Mouse (Mus musculus) heart, embryonic 13.5 days (tissue): ENCODE data around the gene Trim54. TPM values are rescaled to one million over a fixed set of nuclear protein-coding genes. Genes with fewer than 3 reads are reported as not detected.

Experiments
- ATAC-seq: fragments of 200-750 bp; cut with Nextera tagmentation; 2 replicates; pipeline ENCODE4 v1.8.0; 2017; ENCODE audit warnings: moderate TSS enrichment; ENCODE audit not compliant: insufficient number of reproducible peaks, low FRiP score, low TSS enrichment; ENCODE audit errors: extremely low read depth
- H3K27ac ChIP-seq: fragments of 300-500 bp; sonication (generic); replicated peaks from 2 replicates; pipeline ENCODE4 v1.5.1; 2015; ENCODE audit warnings: moderate library complexity, mild to moderate bottlenecking, inconsistent platforms
- H3K27me3 ChIP-seq: fragments of 300-500 bp; sonication (generic); replicated peaks from 2 replicates; pipeline ENCODE4 v1.6.1; 2015; ENCODE audit warnings: mild to moderate bottlenecking, inconsistent platforms
- H3K36me3 ChIP-seq: fragments of 300-500 bp; sonication (generic); 2 replicates; pipeline ENCODE4 v1.6.1; 2015; ENCODE audit warnings: mild to moderate bottlenecking, inconsistent platforms
- H3K4me1 ChIP-seq: fragments of 300-500 bp; sonication (generic); 2 replicates; pipeline ENCODE4 v1.6.1; 2015; ENCODE audit warnings: inconsistent platforms
- H3K4me2 ChIP-seq: fragments of 300-500 bp; sonication (generic); 2 replicates; pipeline ENCODE4 v1.6.1; 2015; ENCODE audit warnings: inconsistent platforms, mild to moderate bottlenecking, moderate library complexity
- H3K4me3 ChIP-seq: fragments of 300-500 bp; sonication (generic); 2 replicates; pipeline ENCODE4 v1.5.1; 2015; ENCODE audit warnings: moderate library complexity, mild to moderate bottlenecking, inconsistent platforms
- H3K9ac ChIP-seq: fragments of 300-500 bp; sonication (generic); 2 replicates; pipeline ENCODE4 v1.6.1; 2015; ENCODE audit warnings: inconsistent platforms, mild to moderate bottlenecking, moderate library complexity
- H3K9me3 ChIP-seq: fragments of 300-500 bp; sonication (generic); 2 replicates; pipeline ENCODE4 v1.6.1; 2016; ENCODE audit warnings: inconsistent platforms
- WGBS: fragments of 180-500 bp; shearing (Covaris S2); methylation state at CpG from one replicate; pipeline ENCODE4 v1.1.7; 2015; ENCODE audit warnings: mixed read lengths; 5-methylcytosine and 5-hydroxymethylcytosine counted together
- polyA plus RNA-seq: library from polyadenylated mRNA; unstranded; fragments of >200 nt; fragmentation: Nextera tagmentation; extraction: Ambion mirVana; gene quantifications from 2 replicates; pipeline ENCODE4 v1.2.1, GENCODE M21; 2015

Gene Trim54
- polyA plus RNA-seq, 1 experiment from 2014 or later: 10.7 TPM

DNA sequence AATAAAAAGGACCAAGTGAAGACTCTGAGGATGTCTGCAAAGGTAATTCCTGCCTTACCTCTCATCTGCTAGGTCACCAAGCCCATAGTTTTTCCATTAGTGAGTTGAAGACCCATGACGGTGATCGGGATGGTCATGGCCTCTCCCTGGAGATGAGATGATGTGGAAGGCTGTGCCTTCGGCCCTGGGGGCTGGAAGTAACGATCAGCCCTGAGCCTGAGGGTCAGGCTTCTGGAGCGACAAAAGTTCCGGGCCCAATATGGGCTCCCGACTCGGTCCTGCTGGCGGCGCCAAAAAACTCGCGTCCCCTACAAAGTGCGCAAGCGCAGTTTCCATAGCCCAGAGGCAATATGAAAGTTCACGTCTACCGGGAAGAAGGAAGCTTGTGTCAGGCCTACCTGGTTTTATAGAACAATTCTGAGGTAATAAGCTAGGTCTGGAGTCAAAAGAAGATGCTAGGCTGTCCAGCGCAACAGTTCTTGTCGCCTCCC, 8.5 kb upstream of the Trim54 start, which contains the start of gene Slc30a3:
Slc30a3 (minus strand) TSS at position 238 of the 491 bp plus-strand sequence.
- Histone ChIP-seq H3K27ac (no peak within 1 kb of the TSS), H3K36me3 (no peaks in the 10 kb centered on the region), H3K9me3 (no peaks in the 10 kb centered on the region), H3K9ac (no peak within 1 kb of the TSS), H3K4me2 (no peak within 1 kb of the TSS), H3K4me1 (no peaks in the 10 kb centered on the region), H3K4me3 (no peak within 1 kb of the TSS), H3K27me3 (peaks cover 13% of the 10 kb centered on the region)
- ATAC-seq: no peak
- 88% methylated on average over 18 of the region's 18 CpGs for WGBS

DNA sequence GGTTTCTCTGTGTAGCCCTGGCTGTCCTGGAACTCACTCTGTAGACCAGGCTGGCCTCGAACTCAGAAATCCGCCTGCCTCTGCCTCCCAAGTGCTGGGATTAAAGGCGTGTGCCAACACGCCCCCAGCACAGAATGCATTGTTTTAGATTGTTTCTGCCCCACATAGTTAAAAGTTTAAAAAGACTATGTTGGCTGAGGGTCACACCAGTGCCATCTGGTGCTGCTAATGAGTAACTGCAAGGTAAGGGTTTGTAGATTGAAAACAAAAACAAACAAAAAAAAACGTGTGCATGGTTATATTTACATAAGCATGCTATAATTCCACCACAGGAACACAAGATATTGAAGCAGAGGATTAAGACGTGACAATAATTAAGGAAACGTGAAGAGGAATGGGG, 5.7 kb upstream of the Trim54 start:
- Histone ChIP-seq H3K27ac (no peak overlapping the region), H3K9ac (no peak overlapping the region), H3K27me3 (no peaks in the 10 kb centered on the region; the same call in 1 of the 2 replicates), H3K4me1 (no peaks in the 10 kb centered on the region), H3K9me3 (no peaks in the 10 kb centered on the region), H3K4me3 (no peak overlapping the region), H3K4me2 (no peak overlapping the region), H3K36me3 (no peaks in the 10 kb centered on the region)
- 23% methylated on average over 7 of the region's 7 CpGs for WGBS
- no peak for ATAC-seq

DNA sequence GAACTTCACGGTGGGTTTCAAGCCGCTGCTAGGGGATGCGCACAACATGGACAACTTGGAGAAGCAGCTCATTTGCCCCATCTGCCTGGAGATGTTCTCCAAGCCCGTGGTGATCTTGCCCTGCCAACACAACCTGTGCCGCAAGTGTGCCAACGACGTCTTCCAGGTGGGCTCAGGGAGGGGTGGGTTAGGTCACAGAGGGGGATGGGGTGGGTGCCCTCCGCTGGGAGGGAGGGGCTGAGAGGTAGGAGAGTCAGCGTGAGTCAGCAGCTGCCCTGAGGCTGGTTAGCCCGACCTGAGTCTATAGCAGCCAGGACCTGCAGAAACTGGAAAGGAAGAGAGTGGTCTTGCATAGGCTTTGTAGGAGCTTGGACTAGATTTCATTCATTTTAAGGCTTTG, 400 bp downstream of the Trim54 start:
- WGBS: 18% methylated on average over 10 of the region's 10 CpGs
- Histone ChIP-seq H3K4me1 (peaks cover 6% of the 10 kb centered on the region; the same call in 1 of the 2 replicates), H3K9me3 (no peaks in the 10 kb centered on the region), H3K9ac (peak overlapping the region; percentile 73), H3K4me2 (peak overlapping the region; percentile 63), H3K27me3 (peaks cover 4% of the 10 kb centered on the region; the same call in 1 of the 2 replicates), H3K36me3 (no peaks in the 10 kb centered on the region), H3K27ac (peak overlapping the region; percentile 75), H3K4me3 (peak overlapping the region; percentile 42)
- ATAC-seq: no peak

DNA sequence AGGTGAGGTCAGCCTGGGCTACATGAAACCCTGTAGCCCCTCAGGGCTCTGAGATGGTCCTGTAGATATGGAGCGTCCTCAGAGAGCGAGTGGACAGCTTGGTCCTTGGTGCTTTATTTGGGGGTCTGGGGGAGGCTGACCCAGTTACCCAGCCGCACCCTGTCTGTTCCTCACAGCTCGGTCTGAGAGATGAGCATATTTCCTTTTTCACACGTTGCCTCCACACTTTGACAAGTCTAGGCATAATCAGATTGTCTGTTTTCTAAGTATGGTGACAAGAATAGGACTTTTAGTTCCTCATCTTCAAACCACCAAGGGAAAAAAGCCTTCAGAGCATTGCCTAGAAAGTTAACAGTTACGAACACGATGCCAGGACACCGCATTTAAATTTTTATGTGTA, 4.6 kb downstream of the Trim54 start:
- peaks cover 6% of the 10 kb centered on the region; the same call in 1 of the 2 replicates for H3K4me1 ChIP-seq
- no peak for ATAC-seq
- no peak overlapping the region for H3K4me3 ChIP-seq
- no peak overlapping the region for H3K9ac ChIP-seq
- no peak overlapping the region for H3K27ac ChIP-seq
- H3K9me3 ChIP-seq: no peaks in the 10 kb centered on the region
- H3K36me3 ChIP-seq: no peaks in the 10 kb centered on the region
- H3K4me2 ChIP-seq: no peak overlapping the region
- 73% methylated on average over 8 of the region's 8 CpGs for WGBS
- peaks cover 4% of the 10 kb centered on the region; the same call in 1 of the 2 replicates for H3K27me3 ChIP-seq

DNA sequence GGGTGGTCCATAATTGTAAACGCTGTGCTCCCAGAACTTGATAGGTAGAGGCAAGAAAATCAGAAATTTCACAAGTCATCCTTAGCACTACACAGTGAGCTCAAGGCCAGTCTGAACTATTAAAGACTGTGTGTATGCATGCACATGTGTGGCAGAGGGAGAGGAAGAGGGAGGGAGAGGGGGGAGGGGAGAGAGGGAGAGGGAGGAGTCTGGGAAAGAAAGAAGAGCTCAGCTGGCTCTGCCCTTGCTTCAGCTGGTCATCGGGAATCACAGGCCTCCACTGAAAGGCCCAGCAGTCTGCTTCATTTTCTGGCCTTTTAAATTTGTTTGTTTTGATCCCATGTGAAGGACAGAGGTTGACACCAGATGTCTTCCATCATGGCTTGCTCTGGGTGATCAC, 7.0 kb downstream of the Trim54 start:
- H3K27ac ChIP-seq: no peak overlapping the region
- 0 out of 2 replicates have a peak, but pooled peaks cover 2% of the 10 kb centered on the region for H3K27me3 ChIP-seq
- no peak overlapping the region for H3K9ac ChIP-seq
- WGBS: 46% methylated on average over 2 of the region's 2 CpGs
- no peak overlapping the region for H3K4me2 ChIP-seq
- no peak for ATAC-seq
- no peaks in the 10 kb centered on the region for H3K36me3 ChIP-seq
- no peaks in the 10 kb centered on the region for H3K4me1 ChIP-seq
- H3K4me3 ChIP-seq: no peak overlapping the region
- H3K9me3 ChIP-seq: no peaks in the 10 kb centered on the region

DNA sequence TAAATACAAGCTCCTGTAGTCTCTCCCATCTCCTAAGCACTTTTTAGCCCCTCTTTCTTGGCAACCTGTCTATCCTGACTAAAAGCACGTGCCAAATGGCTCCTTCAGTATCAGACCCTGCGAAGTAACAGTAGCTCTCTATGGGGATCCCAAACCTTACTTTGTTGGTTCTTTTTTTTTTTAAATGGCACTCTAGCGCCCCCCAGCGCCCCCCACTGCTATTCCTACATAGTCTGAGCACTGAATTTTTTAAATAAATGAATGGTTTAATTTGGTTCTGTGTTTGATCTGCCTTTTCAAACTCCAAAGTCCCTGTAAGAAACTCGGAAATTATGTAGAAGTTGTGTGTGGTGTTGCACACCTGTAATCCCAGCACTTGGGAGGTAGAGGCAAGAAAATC, 9.5 kb downstream of the Trim54 start:
- no peak for ATAC-seq
- 32% methylated on average over 5 of the region's 5 CpGs for WGBS
- H3K4me1 ChIP-seq: no peaks in the 10 kb centered on the region
- H3K4me2 ChIP-seq: no peak overlapping the region
- H3K27me3 ChIP-seq: peaks cover 4% of the 10 kb centered on the region
- 0 out of 2 replicates have a peak, but pooled peaks cover 1% of the 10 kb centered on the region for H3K36me3 ChIP-seq
- no peak overlapping the region for H3K4me3 ChIP-seq
- H3K9me3 ChIP-seq: no peaks in the 10 kb centered on the region
- no peak overlapping the region for H3K9ac ChIP-seq
- no peak overlapping the region for H3K27ac ChIP-seq

DNA sequence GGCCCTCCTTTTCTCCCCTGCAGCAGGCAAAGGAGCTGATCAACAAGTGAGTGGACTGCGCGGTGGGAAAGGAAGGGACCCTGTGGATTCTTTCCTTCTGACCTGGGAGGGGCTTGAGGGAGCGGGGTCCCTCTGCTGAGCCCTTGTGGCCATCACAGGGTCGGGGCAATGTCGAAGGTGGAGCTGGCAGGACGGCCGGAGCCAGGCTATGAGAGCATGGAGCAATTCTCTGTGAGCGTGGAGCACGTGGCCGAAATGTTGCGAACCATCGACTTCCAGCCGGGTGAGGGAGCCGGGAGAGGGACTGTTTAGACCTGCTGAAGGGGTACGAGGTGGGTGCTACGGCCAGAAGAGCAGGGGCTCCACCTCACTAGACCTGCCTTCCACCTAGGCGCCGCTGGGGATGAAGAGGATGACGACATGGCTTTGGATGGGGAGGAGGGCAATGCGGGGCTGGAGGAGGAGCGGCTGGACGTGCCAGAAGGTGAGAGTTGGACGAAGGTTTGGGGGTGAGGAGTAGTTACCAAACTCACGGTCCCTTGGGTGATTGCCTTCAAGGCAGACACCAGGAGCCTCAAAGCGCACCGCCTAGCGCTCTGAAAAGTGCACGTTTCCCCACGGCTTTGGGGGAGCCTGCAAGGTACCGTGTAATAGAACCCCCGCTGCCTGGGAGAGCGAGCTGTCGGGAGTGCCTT, 20.4 kb downstream of the Trim54 start:
- peaks cover 10% of the 10 kb centered on the region for H3K36me3 ChIP-seq
- H3K4me1 ChIP-seq: peaks cover 28% of the 10 kb centered on the region
- H3K9me3 ChIP-seq: no peaks in the 10 kb centered on the region
- WGBS: 3% methylated on average over 33 of the region's 33 CpGs
- peaks cover 82% of the 10 kb centered on the region for H3K27me3 ChIP-seq
- H3K9ac ChIP-seq: no peak overlapping the region
- peak overlapping the region; percentile 69 for H3K4me2 ChIP-seq
- H3K4me3 ChIP-seq: peak overlapping the region; percentile 45
- ATAC-seq: no peak
- H3K27ac ChIP-seq: no peak overlapping the region

DNA sequence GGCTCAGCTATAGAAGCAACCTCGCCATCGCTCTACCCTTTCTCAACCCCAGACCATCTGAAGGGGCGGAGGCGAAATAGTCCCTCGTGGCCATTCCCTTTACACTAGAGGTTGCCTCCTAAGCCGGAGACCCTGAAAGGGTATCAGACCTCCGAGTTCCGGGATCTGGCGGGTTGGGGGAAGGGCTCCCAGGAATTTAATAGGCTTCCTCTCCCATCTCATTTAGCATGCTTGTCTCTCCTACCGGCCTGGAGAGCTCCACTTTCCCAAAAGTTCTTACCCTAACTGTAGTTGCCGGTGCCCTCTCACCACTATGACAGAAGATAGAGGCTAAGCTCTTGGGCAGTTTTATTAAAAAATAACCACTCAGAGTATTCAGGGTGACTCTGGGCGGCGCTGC, 21.1 kb downstream of the Trim54 start:
- peak overlapping the region; percentile 69 for H3K4me2 ChIP-seq
- H3K4me1 ChIP-seq: peaks cover 28% of the 10 kb centered on the region
- no peak for ATAC-seq
- H3K27ac ChIP-seq: no peak overlapping the region
- H3K27me3 ChIP-seq: peaks cover 74% of the 10 kb centered on the region
- 1% methylated on average over 13 of the region's 13 CpGs for WGBS
- H3K9me3 ChIP-seq: no peaks in the 10 kb centered on the region
- H3K36me3 ChIP-seq: peaks cover 13% of the 10 kb centered on the region
- peak overlapping the region; percentile 45 for H3K4me3 ChIP-seq
- no peak overlapping the region; the same call in 1 of the 2 replicates for H3K9ac ChIP-seq

DNA sequence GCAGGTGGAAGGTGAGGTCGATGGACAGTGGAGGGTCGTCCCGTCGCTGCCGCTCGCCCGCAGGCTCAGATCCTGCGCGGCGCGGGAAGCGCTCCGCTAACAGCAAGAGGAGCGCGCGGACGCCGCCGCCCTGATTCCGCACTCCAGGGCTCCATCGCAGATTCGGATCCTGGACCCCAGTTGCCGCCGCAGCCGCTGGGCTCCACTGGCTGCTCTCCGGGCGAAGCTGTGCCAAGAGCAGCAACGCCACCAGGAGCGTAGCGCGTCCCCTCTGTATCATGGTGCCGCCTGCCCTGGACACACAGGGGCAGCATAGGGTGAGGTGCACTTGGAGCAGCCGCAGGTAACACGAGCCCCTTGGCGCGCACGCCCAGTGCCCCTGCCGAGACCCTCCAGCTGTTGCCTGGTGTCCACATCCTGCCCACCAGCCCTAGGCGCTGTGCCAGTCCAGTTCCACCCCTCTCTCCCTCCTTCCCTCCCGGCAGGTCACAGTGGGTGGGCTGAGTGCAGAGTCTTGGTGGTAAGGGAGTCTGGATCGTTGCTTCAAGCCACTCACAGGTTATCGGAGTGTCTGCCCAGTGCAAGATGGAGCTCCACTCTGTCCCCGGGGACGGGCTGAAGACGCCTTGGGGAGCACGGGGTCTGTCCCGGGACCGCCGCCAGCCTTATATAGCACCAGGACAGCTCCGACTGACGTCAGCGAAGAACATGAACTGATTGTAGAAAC, 21.9 kb downstream of the Trim54 start, which contains the start of gene Ucn:
Ucn (minus strand) TSS at position 589 of the 727 bp plus-strand sequence.
- peak within 1 kb of the TSS; percentile 69 for H3K4me2 ChIP-seq
- H3K4me1 ChIP-seq: peaks cover 28% of the 10 kb centered on the region
- peak within 1 kb of the TSS; percentile 45 for H3K4me3 ChIP-seq
- no peak; the same call in 1 of the 2 replicates for ATAC-seq
- WGBS: 2% methylated on average over 52 of the region's 52 CpGs
- H3K9me3 ChIP-seq: no peaks in the 10 kb centered on the region
- H3K9ac ChIP-seq: peak within 1 kb of the TSS; percentile 8
- no peak within 1 kb of the TSS for H3K27ac ChIP-seq
- peaks cover 71% of the 10 kb centered on the region for H3K27me3 ChIP-seq
- peaks cover 17% of the 10 kb centered on the region for H3K36me3 ChIP-seq

DNA sequence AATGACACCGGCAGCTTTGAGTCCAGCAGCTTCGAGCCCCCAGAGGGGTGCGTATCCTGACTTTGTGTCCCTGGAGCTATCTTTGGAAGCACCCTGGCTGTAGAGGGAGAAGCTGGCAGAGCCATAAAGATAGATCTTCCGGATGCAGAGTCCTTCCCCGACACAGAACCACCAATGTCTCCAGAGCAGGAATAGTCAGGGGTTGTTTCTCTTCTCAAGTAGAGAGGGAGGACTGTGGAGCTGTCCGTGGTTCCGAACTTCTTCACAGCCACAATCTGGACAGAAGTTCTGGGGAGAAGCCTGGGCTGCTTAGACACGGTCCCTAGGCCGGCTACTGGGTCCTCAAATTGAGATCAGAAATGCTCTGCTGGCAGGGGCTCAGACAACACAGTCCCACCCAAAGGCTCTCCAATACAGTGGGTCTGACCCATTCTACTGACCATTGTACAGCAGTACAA, 22.5 kb downstream of the Trim54 start:
- WGBS: 6% methylated on average over 9 of the region's 9 CpGs

DNA sequence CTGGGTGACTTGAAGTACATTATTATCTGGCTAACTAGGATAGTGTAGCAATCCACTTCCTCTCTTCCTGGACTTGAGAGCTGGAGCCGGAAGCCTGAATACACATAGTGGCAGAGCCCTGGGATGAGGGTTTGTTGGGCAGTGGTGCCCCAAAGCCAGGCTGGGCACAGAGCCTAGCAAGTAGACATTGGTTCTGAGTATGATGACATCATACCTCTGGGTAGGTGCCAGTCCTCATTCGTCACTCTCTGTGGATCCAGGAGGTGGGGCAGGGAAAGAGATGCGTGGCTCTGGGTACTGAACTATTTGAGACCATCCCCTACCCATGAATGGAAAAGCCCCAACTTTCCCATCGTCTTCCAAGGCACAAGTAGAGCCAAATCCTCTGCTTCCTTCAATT, 33.3 kb downstream of the Trim54 start:
- H3K4me3 ChIP-seq: no peak overlapping the region
- no peak overlapping the region for H3K9ac ChIP-seq
- no peaks in the 10 kb centered on the region for H3K9me3 ChIP-seq
- H3K36me3 ChIP-seq: peaks cover 40% of the 10 kb centered on the region
- peaks cover 19% of the 10 kb centered on the region for H3K4me1 ChIP-seq
- H3K27ac ChIP-seq: no peak overlapping the region
- WGBS: 76% methylated on average over 4 of the region's 4 CpGs
- ATAC-seq: no peak
- H3K27me3 ChIP-seq: no peaks in the 10 kb centered on the region
- H3K4me2 ChIP-seq: no peak overlapping the region

More for the DNA sequence above, 22.5 kb downstream of the Trim54 start:
- peaks cover 23% of the 10 kb centered on the region for H3K36me3 ChIP-seq
- no peaks in the 10 kb centered on the region for H3K9me3 ChIP-seq
- no peak overlapping the region for H3K9ac ChIP-seq
- H3K4me1 ChIP-seq: peaks cover 28% of the 10 kb centered on the region
- peak overlapping the region; percentile 45 for H3K4me3 ChIP-seq
- peaks cover 65% of the 10 kb centered on the region for H3K27me3 ChIP-seq
- H3K27ac ChIP-seq: no peak overlapping the region
- H3K4me2 ChIP-seq: peak overlapping the region; percentile 69
- ATAC-seq: no peak
